Mouse (Mus musculus) lung, adult 2 months (tissue): ENCODE results near the gene Pip4k2b. TPM values are rescaled to one million over a fixed set of nuclear protein-coding genes. Genes with fewer than 3 reads are reported as not detected.

Experiments used
- DNase-seq: peaks from one replicate; pipeline ENCODE4 v3.0.0; 2022
- H3K4me1 ChIP-seq: fragments of 200-500 bp; 2 replicates; pipeline ENCODE4 v1.6.1; 2011; ENCODE audit warnings: low read length; ENCODE audit not compliant: control insufficient read depth, insufficient read depth
- H3K4me3 ChIP-seq: fragments of 200-500 bp; replicated peaks from 2 replicates; pipeline ENCODE3; 2011; ENCODE audit warnings: low read depth, mild to moderate bottlenecking, control low read depth, low read length; ENCODE audit errors: extremely low read depth
- CTCF ChIP-seq: fragments of 200-500 bp; IDR thresholded peaks from 2 replicates; pipeline ENCODE4 v1.5.1; 2011; ENCODE audit warnings: mild to moderate bottlenecking, low read length, control low read depth; ENCODE audit not compliant: insufficient read depth
- POLR2A ChIP-seq: fragments of 200-500 bp; IDR thresholded peaks from 2 replicates; pipeline ENCODE4 v1.6.1; 2011; ENCODE audit warnings: low read depth, mild to moderate bottlenecking, control low read depth, low read length, borderline replicate concordance; ENCODE audit errors: extremely low read depth
- WGBS: fragments of 180-500 bp; shearing (Covaris S2); methylation state at CpG from one replicate; pipeline ENCODE4 v1.1.7; 2018; 5-methylcytosine and 5-hydroxymethylcytosine counted together
- polyA plus RNA-seq: library from polyadenylated mRNA; depleted of rRNA; stranded (reverse); fragments of >200 nt; gene quantifications from 2 replicates; pipeline ENCODE4 v1.2.3, GENCODE M21; 2012

The Pip4k2b gene
- polyA plus RNA-seq, 1 experiment: 14.6 TPM

- no peak for DNase-seq
- no peak overlapping the region for H3K4me3 ChIP-seq
- TF ChIP-seq CTCF (no peak), POLR2A (no peak; the same call in 1 of the 2 replicates)
- WGBS: 74% methylated on average over 15 of the region's 15 CpGs
- peaks cover 4% of the 10 kb centered on the region; the same call in 1 of the 2 replicates for H3K4me1 ChIP-seq
These were observed 68.3 kb downstream of the Pip4k2b start for GRCm38 (mm10) chr11:97676050-97676754.

- WGBS: 86% methylated on average over 11 of the region's 11 CpGs
- TF ChIP-seq POLR2A: no peak
- TF ChIP-seq CTCF: no peak
- peaks cover 7% of the 10 kb centered on the region for H3K4me1 ChIP-seq
- no peak for DNase-seq
- no peak overlapping the region for H3K4me3 ChIP-seq
These were observed 71.4 kb downstream of the Pip4k2b start for GRCm38 (mm10) chr11:97673148-97673547.

GRCm38 (mm10) chr11:97671177-97671527 is 73.4 kb downstream of the Pip4k2b start:
- no peak for DNase-seq
- no peak overlapping the region for H3K4me3 ChIP-seq
- peaks cover 7% of the 10 kb centered on the region for H3K4me1 ChIP-seq
- 56% methylated on average over 2 of the region's 2 CpGs for WGBS
- TF ChIP-seq CTCF: no peak
- TF ChIP-seq POLR2A: no peak

- 62% methylated on average over 13 of the region's 13 CpGs for WGBS
- DNase-seq: no peak
- peaks cover 7% of the 10 kb centered on the region for H3K4me1 ChIP-seq
- no peak overlapping the region for H3K4me3 ChIP-seq
- no peak for TF ChIP-seq CTCF
- TF ChIP-seq POLR2A: no peak
These were observed 74.0 kb downstream of the Pip4k2b start for GRCm38 (mm10) chr11:97670234-97671176.

GRCm38 (mm10) chr11:97669829-97670228 is 74.7 kb downstream of the Pip4k2b start:
- no peak for TF ChIP-seq CTCF
- no peak for TF ChIP-seq POLR2A
- DNase-seq: no peak
- Histone ChIP-seq H3K4me1 (peaks cover 9% of the 10 kb centered on the region), H3K4me3 (no peak overlapping the region)
- WGBS: 19% methylated on average over 6 of the region's 6 CpGs

GRCm38 (mm10) chr11:97669268-97669667 is 75.2 kb downstream of the Pip4k2b start:
- DNase-seq: no peak
- Histone ChIP-seq H3K4me3 (no peak overlapping the region), H3K4me1 (peaks cover 11% of the 10 kb centered on the region)
- TF ChIP-seq CTCF (no peak), POLR2A (no peak)
- WGBS: 56% methylated on average over 15 of the region's 15 CpGs

- no peak for TF ChIP-seq POLR2A
- TF ChIP-seq CTCF: no peak
- H3K4me1 ChIP-seq: peaks cover 11% of the 10 kb centered on the region
- no peak for DNase-seq
- H3K4me3 ChIP-seq: no peak overlapping the region
- WGBS: 92% methylated on average over 7 of the region's 7 CpGs
These were observed 76.3 kb downstream of the Pip4k2b start for GRCm38 (mm10) chr11:97668160-97668559.

GRCm38 (mm10) chr11:97666794-97667193 is 77.7 kb downstream of the Pip4k2b start:
- TF ChIP-seq CTCF: no peak
- TF ChIP-seq POLR2A: no peak

GRCm38 (mm10) chr11:97666221-97666620 is 78.3 kb downstream of the Pip4k2b start:
- TF ChIP-seq CTCF (no peak), POLR2A (no peak)
- 90% methylated on average over 7 of the region's 7 CpGs for WGBS
- no peak for DNase-seq
- Histone ChIP-seq H3K4me3 (no peak overlapping the region), H3K4me1 (peaks cover 17% of the 10 kb centered on the region)

More at GRCm38 (mm10) chr11:97666794-97667193, 77.7 kb downstream of the Pip4k2b start:
- DNase-seq: no peak
- no peak overlapping the region for H3K4me3 ChIP-seq
- 80% methylated on average over 15 of the region's 15 CpGs for WGBS
- H3K4me1 ChIP-seq: peaks cover 17% of the 10 kb centered on the region
